Mouse (Mus musculus): Measurements from ENCODE around the gene Tas2r138. TPM values are rescaled to one million over a fixed set of nuclear protein-coding genes. Genes with fewer than 3 reads are reported as not detected.

Tas2r138 gene
- total and polyA plus RNA-seq, 3 experiments = not detected

DNA sequence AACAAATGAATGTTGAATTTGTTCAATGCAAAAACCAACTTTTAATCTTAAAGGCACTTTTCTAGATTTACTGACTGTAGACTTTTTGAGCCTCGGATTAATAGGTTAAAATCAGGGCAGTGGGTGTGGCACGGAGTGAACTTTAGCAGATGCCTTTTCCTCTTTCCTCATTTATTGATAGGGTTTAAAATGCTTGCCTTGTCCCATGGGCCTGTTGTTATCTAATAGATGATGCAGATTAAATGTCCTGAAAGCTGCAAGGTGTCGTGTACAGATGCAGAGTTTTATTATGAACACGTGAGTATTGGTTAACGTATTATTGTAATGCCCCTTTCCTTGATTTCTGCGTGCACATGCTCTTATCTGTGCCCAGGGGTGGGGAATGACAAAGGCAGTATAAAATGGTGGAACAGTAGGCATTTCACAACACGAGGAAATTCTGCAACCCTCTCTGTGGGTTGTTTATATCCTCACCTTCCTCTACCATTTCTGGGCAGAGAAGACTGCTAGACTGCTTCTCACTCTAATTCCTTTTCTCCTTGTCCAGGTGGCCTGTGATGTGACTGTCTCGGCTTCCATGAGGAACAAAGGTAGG lies 15.4 kb upstream of the Tas2r138 start, which contains the start of gene Mgam:
TSS of gene Mgam (plus strand) at position 426 of the 595 bp plus-strand sequence.
- in situ Hi-C loops (cut with MboI; ENCODE audit: low pct_ligation_motif_present, low pct_unique_long_range_greater_than_20kb, low sequenced_read_pairs) (no loop called here), dilution Hi-C loops (cut with MboI; ENCODE audit: extremely low pct_ligation_motif_present, extremely low pct_unique_long_range_greater_than_20kb, low sequenced_read_pairs) (no loop called here)
- no peaks in the 10 kb centered on the region for H3K27me3 ChIP-seq (replicated peaks)
- TF ChIP-seq TCF12 (IDR thresholded peaks at IDR 0.05; ENCODE audit: low read depth, low read length) (no peak), HCFC1 (IDR thresholded peaks at IDR 0.05; ENCODE audit: low read depth, low read length) (no peak), POLR2A (IDR thresholded peaks at IDR 0.05; ENCODE audit: low read depth, low read length) (no peak), JUND (conservative IDR thresholded peaks at IDR 0.05; ENCODE audit: low read depth, low read length) (no peak), POLR2AphosphoS2 (IDR thresholded peaks at IDR 0.05; ENCODE audit: low read depth, low read length) (no peak), CHD1 (IDR thresholded peaks at IDR 0.05; ENCODE audit: low read depth, low read length) (no peak), MEF2A (IDR thresholded peaks at IDR 0.05; ENCODE audit: borderline replicate concordance, low read depth, low read length) (no peak), NELFE (IDR thresholded peaks at IDR 0.05; ENCODE audit: low read depth, low read length) (no peak), KAT2A (IDR thresholded peaks at IDR 0.05; ENCODE audit: insufficient replicate concordance, low read length) (no peak), MAZ (IDR thresholded peaks at IDR 0.05; ENCODE audit: low read depth, low read length) (no peak), IRF4 (IDR thresholded peaks at IDR 0.05; ENCODE audit: low read depth, low read length) (no peak), ELF1 (IDR thresholded peaks at IDR 0.05; ENCODE audit: low read depth, low read length) (no peak), MAFK (IDR thresholded peaks at IDR 0.05; ENCODE audit: insufficient replicate concordance, low read length) (no peak), RAD21 (IDR thresholded peaks at IDR 0.05; ENCODE audit: low read depth, low read length) (no peak), CTCF (conservative IDR thresholded peaks at IDR 0.05 in 1 of 2, IDR thresholded peaks at IDR 0.05 in 1 of 2; ENCODE audit: low read depth in 2 of 2, low read length in 2 of 2) (no peak), SIN3A (IDR thresholded peaks at IDR 0.05; ENCODE audit: low read length) (no peak), PAX5 (IDR thresholded peaks at IDR 0.05; ENCODE audit: low read length) (no peak), GABPA (IDR thresholded peaks at IDR 0.05; ENCODE audit: insufficient replicate concordance, low read depth, low read length) (no peak), RCOR1 (conservative IDR thresholded peaks at IDR 0.05; ENCODE audit: low read depth, low read length) (no peak)
- no peaks in the 10 kb centered on the region for H3K4me1 ChIP-seq (ENCODE audit: control insufficient read depth in 1 of 2, insufficient read depth in 2 of 2)
- no peak within 1 kb of the TSS for H3K27ac ChIP-seq (ENCODE audit: insufficient read depth, low read depth)
- H3K9me3 ChIP-seq (replicated peaks; ENCODE audit: low read length) = no peaks in the 10 kb centered on the region
- H3K4me2 ChIP-seq (ENCODE audit: insufficient read depth, low read depth, poor library complexity, severe bottlenecking) = no peak within 1 kb of the TSS
- H3K36me3 ChIP-seq (replicated peaks in 1 of 2; ENCODE audit: control insufficient read depth in 1 of 2, insufficient read depth in 1 of 2, low read length in 1 of 2) = no peaks in the 10 kb centered on the region
- no peak within 1 kb of the TSS for H3K9ac ChIP-seq (ENCODE audit: insufficient read depth, low read depth)
- no peaks in the 10 kb centered on the region for H3K79me2 ChIP-seq (replicated peaks; ENCODE audit: control insufficient read depth, extremely low read depth, insufficient read depth, poor library complexity, severe bottlenecking)
- DNase-seq (ENCODE audit: extremely low read depth) = no peak
- H3K4me3 ChIP-seq (replicated peaks in 1 of 3; ENCODE audit: low read depth in 2 of 3, low read length in 2 of 3, poor library complexity in 1 of 3) = no peak within 1 kb of the TSS

DNA sequence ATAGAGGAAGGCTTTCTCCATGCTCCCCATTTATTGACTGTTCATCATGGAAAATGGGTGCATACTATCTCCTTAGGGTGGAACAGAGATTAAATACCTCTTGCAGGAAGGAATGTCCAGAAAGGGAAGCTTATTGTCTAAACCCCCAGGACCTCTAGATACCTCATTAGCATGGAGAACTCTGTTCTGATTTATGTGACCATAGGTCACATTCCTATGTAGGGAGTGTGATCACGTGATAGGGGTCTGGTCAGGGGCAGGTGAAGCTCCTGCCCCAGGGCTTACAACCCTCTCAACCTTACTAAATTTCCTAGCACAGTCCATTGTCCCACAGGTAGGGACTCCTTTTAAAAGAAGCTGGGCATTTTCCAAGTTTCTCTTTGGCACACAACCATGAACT lies 13.0 kb upstream of the Tas2r138 start:
- Histone ChIP-seq H3K27me3 (replicated peaks) (no peaks in the 10 kb centered on the region), H3K4me1 (ENCODE audit: control insufficient read depth in 1 of 2, insufficient read depth in 2 of 2) (no peaks in the 10 kb centered on the region), H3K9ac (ENCODE audit: insufficient read depth, low read depth) (no peak overlapping the region), H3K9me3 (replicated peaks; ENCODE audit: low read length) (no peaks in the 10 kb centered on the region), H3K4me3 (replicated peaks in 1 of 3; ENCODE audit: low read depth in 2 of 3, low read length in 2 of 3, poor library complexity in 1 of 3) (no peak overlapping the region), H3K4me2 (ENCODE audit: insufficient read depth, low read depth, poor library complexity, severe bottlenecking) (no peak overlapping the region), H3K79me2 (replicated peaks; ENCODE audit: control insufficient read depth, extremely low read depth, insufficient read depth, poor library complexity, severe bottlenecking) (no peaks in the 10 kb centered on the region), H3K36me3 (replicated peaks in 1 of 2; ENCODE audit: control insufficient read depth in 1 of 2, insufficient read depth in 1 of 2, low read length in 1 of 2) (no peaks in the 10 kb centered on the region), H3K27ac (ENCODE audit: insufficient read depth, low read depth) (no peak overlapping the region)
- no peak for DNase-seq (ENCODE audit: extremely low read depth)
- TF ChIP-seq ETS1 (conservative IDR thresholded peaks at IDR 0.05; ENCODE audit: low read depth, low read length) (no peak), USF2 (conservative IDR thresholded peaks at IDR 0.05; ENCODE audit: low read depth, low read length) (no peak), POLR2A (IDR thresholded peaks at IDR 0.05; ENCODE audit: low read depth, low read length) (no peak), MAFK (IDR thresholded peaks at IDR 0.05; ENCODE audit: insufficient replicate concordance, low read length) (no peak), SIN3A (IDR thresholded peaks at IDR 0.05; ENCODE audit: low read length) (no peak), TBP (conservative IDR thresholded peaks at IDR 0.05; ENCODE audit: low read depth, low read length) (no peak), CHD1 (IDR thresholded peaks at IDR 0.05; ENCODE audit: low read depth, low read length) (no peak), KAT2A (IDR thresholded peaks at IDR 0.05; ENCODE audit: insufficient replicate concordance, low read length) (no peak), EP300 (IDR thresholded peaks at IDR 0.05; ENCODE audit: low read length) (no peak), NRF1 (IDR thresholded peaks at IDR 0.05; ENCODE audit: low read depth, low read length) (no peak), TCF12 (IDR thresholded peaks at IDR 0.05; ENCODE audit: low read depth, low read length) (no peak), GABPA (IDR thresholded peaks at IDR 0.05; ENCODE audit: insufficient replicate concordance, low read depth, low read length) (no peak), SMC3 (IDR thresholded peaks at IDR 0.05; ENCODE audit: low read depth, low read length) (no peak), IRF4 (IDR thresholded peaks at IDR 0.05; ENCODE audit: low read depth, low read length) (no peak), MYC (IDR thresholded peaks at IDR 0.05; ENCODE audit: low read depth, low read length) (no peak), PAX5 (IDR thresholded peaks at IDR 0.05; ENCODE audit: low read length) (no peak), MAX (IDR thresholded peaks at IDR 0.05; ENCODE audit: low read length) (no peak), ZKSCAN1 (IDR thresholded peaks at IDR 0.05; ENCODE audit: borderline replicate concordance, low read depth, low read length) (no peak), RAD21 (IDR thresholded peaks at IDR 0.05; ENCODE audit: low read depth, low read length) (no peak)
- in situ Hi-C loops (cut with MboI; ENCODE audit: low pct_ligation_motif_present, low pct_unique_long_range_greater_than_20kb, low sequenced_read_pairs) = no loop called here
- dilution Hi-C loops (cut with MboI; ENCODE audit: extremely low pct_ligation_motif_present, extremely low pct_unique_long_range_greater_than_20kb, low sequenced_read_pairs) = no loop called here
